Mouse (Mus musculus) embryonic facial prominence, embryonic 11.5 days (tissue): ENCODE results near the gene Sec24a. TPM values are rescaled to one million over a fixed set of nuclear protein-coding genes. Genes with fewer than 3 reads are reported as not detected.
"Not testable (repeated sequence)": the region's sequence is repeated elsewhere in the genome, so short reads cannot be mapped to it uniquely, and the experiment has no call there.

ENCODE experiments used
- ATAC-seq: fragments of 200-750 bp; cut with Nextera tagmentation; replicated peaks from 2 replicates; pipeline ENCODE4 v1.8.0; 2017; ENCODE audit warnings: low read depth; ENCODE audit not compliant: insufficient number of reproducible peaks, low FRiP score, low TSS enrichment
- DNase-seq: peaks from one replicate; pipeline ENCODE4 v3.0.0-alpha.2; 2015; ENCODE audit warnings: low spot score
- H3K27ac ChIP-seq: fragments of 300-500 bp; sonication (generic); replicated peaks from 2 replicates; pipeline ENCODE4 v1.5.1; 2014; ENCODE audit warnings: mild to moderate bottlenecking, low read depth, low read length, control low read depth
- H3K27me3 ChIP-seq: fragments of 300-500 bp; sonication (generic); 2 replicates; pipeline ENCODE4 v1.6.1; 2014; ENCODE audit warnings: mild to moderate bottlenecking, low read length, moderate library complexity, mixed read lengths; ENCODE audit not compliant: control insufficient read depth, insufficient read depth
- H3K36me3 ChIP-seq: fragments of 300-500 bp; sonication (generic); replicated peaks from 2 replicates; pipeline ENCODE4 v1.6.1; 2014; ENCODE audit warnings: low read depth, mild to moderate bottlenecking, low read length, moderate library complexity, mixed read lengths; ENCODE audit not compliant: control insufficient read depth, insufficient read depth
- H3K4me1 ChIP-seq: fragments of 300-500 bp; sonication (generic); 2 replicates; pipeline ENCODE4 v1.6.1; 2014; ENCODE audit warnings: low read length, mixed read lengths; ENCODE audit not compliant: control insufficient read depth, insufficient read depth
- H3K4me2 ChIP-seq: fragments of 300-500 bp; sonication (generic); 2 replicates; pipeline ENCODE4 v1.6.1; 2014; ENCODE audit warnings: low read depth, mild to moderate bottlenecking, control low read depth, low read length, moderate library complexity
- H3K4me3 ChIP-seq: fragments of 300-500 bp; sonication (generic); 2 replicates; pipeline ENCODE4 v1.5.1; 2014; ENCODE audit warnings: low read depth, low read length, control low read depth
- H3K9ac ChIP-seq: fragments of 300-500 bp; sonication (generic); replicated peaks from 2 replicates; pipeline ENCODE4 v1.6.1; 2014; ENCODE audit warnings: mild to moderate bottlenecking, control low read depth, low read length
- H3K9me3 ChIP-seq: fragments of 300-500 bp; sonication (generic); replicated peaks from 2 replicates; pipeline ENCODE4 v1.6.1; 2016; ENCODE audit warnings: mild to moderate bottlenecking, low read length, inconsistent platforms, mixed read lengths; ENCODE audit not compliant: control insufficient read depth
- WGBS: fragments of 180-500 bp; shearing (Covaris S2); extraction: QIAGEN DNeasy Blood & Tissue Kit; methylation state at CpG from one replicate; pipeline ENCODE4 v1.1.7; 2014; 5-methylcytosine and 5-hydroxymethylcytosine counted together
- polyA plus RNA-seq: library from polyadenylated mRNA; unstranded; fragments of >200 nt; fragmentation: Nextera tagmentation; extraction: Ambion mirVana; gene quantifications from 2 replicates; pipeline ENCODE4 v1.2.1, GENCODE M21; 2014

The Sec24a gene
- polyA plus RNA-seq, 1 experiment from 2014 or later: 10.5 TPM

GRCm38 (mm10) chr11:51690597-51690996 lies 72.8 kb downstream of the Sec24a start:
- H3K4me3 ChIP-seq, H3K27ac ChIP-seq, H3K4me2 ChIP-seq, H3K27me3 ChIP-seq, ATAC-seq, H3K9ac ChIP-seq, H3K4me1 ChIP-seq, H3K9me3 ChIP-seq, DNase-seq, H3K36me3 ChIP-seq: not testable (repeated sequence)
- 100% methylated on average over 1 of the region's 3 CpGs for WGBS

GRCm38 (mm10) chr11:51689343-51689742 lies 74.1 kb downstream of the Sec24a start:
- no peaks in the 10 kb centered on the region for H3K27me3 ChIP-seq
- H3K9me3 ChIP-seq: no peaks in the 10 kb centered on the region
- H3K36me3 ChIP-seq: peaks cover 2% of the 10 kb centered on the region; the same call in 1 of the 2 replicates
- peak overlapping the region; percentile 93 for H3K9ac ChIP-seq
- H3K4me3 ChIP-seq: peak overlapping the region; percentile 46
- WGBS: 28% methylated on average over 6 of the region's 6 CpGs
- H3K4me2 ChIP-seq: peak overlapping the region; percentile 32
- no peak overlapping the region for H3K27ac ChIP-seq
- ATAC-seq (no peak), DNase-seq (no peak)
- no peaks in the 10 kb centered on the region for H3K4me1 ChIP-seq

- Histone ChIP-seq H3K9me3 (no peaks in the 10 kb centered on the region), H3K4me3 (peak within 1 kb of the TSS; percentile 46), H3K27me3 (no peaks in the 10 kb centered on the region), H3K4me1 (no peaks in the 10 kb centered on the region), H3K36me3 (peaks cover 2% of the 10 kb centered on the region; the same call in 1 of the 2 replicates), H3K9ac (peak within 1 kb of the TSS; percentile 93), H3K27ac (peak within 1 kb of the TSS; percentile 98), H3K4me2 (peak within 1 kb of the TSS; percentile 69)
- WGBS: under 1% methylated on average over 60 of the region's 60 CpGs
- DNase-seq: peak; percentile 100
- peak; percentile 98 for ATAC-seq
These were observed 74.8 kb downstream of the Sec24a start, which contains the start of gene 0610009B22Rik for GRCm38 (mm10) chr11:51688330-51689328. Gene 0610009B22Rik, minus strand, starts transcription at chr11:51688874.

- H3K9me3 ChIP-seq: no peaks in the 10 kb centered on the region
- 47% methylated on average over 8 of the region's 8 CpGs for WGBS
- ATAC-seq (no peak), DNase-seq (no peak)
- no peak overlapping the region for H3K4me3 ChIP-seq
- H3K27me3 ChIP-seq: no peaks in the 10 kb centered on the region
- H3K4me2 ChIP-seq: no peak overlapping the region
- H3K27ac ChIP-seq: no peak overlapping the region
- H3K4me1 ChIP-seq: no peaks in the 10 kb centered on the region
- no peak overlapping the region for H3K9ac ChIP-seq
- 0 out of 2 replicates have a peak, but pooled peaks cover 2% of the 10 kb centered on the region for H3K36me3 ChIP-seq
These were observed 81.5 kb downstream of the Sec24a start for GRCm38 (mm10) chr11:51681976-51682374.

GRCm38 (mm10) chr11:51681324-51681975 lies 82.0 kb downstream of the Sec24a start:
- Histone ChIP-seq H3K27ac (no peak overlapping the region), H3K9me3 (no peaks in the 10 kb centered on the region), H3K9ac (no peak overlapping the region), H3K4me2 (no peak overlapping the region), H3K36me3 (0 out of 2 replicates have a peak, but pooled peaks cover 2% of the 10 kb centered on the region), H3K4me1 (no peaks in the 10 kb centered on the region), H3K27me3 (no peaks in the 10 kb centered on the region), H3K4me3 (no peak overlapping the region)
- DNase-seq (peak; percentile 90), ATAC-seq (no peak)
- 36% methylated on average over 13 of the region's 13 CpGs for WGBS

GRCm38 (mm10) chr11:51679466-51679865 lies 84.0 kb downstream of the Sec24a start:
- H3K27me3 ChIP-seq: no peaks in the 10 kb centered on the region
- no peaks in the 10 kb centered on the region for H3K9me3 ChIP-seq
- H3K27ac ChIP-seq: no peak overlapping the region
- DNase-seq: no peak
- no peak overlapping the region for H3K4me3 ChIP-seq
- no peaks in the 10 kb centered on the region for H3K4me1 ChIP-seq
- 83% methylated on average over 3 of the region's 3 CpGs for WGBS
- H3K4me2 ChIP-seq: no peak overlapping the region
- ATAC-seq: no peak
- no peak overlapping the region for H3K9ac ChIP-seq
- H3K36me3 ChIP-seq: no peaks in the 10 kb centered on the region

- no peak for DNase-seq
- no peak overlapping the region for H3K4me3 ChIP-seq
- H3K36me3 ChIP-seq: no peaks in the 10 kb centered on the region
- no peaks in the 10 kb centered on the region for H3K9me3 ChIP-seq
- H3K9ac ChIP-seq: no peak overlapping the region
- 74% methylated on average over 6 of the region's 6 CpGs for WGBS
- H3K4me2 ChIP-seq: no peak overlapping the region
- no peak for ATAC-seq
- H3K27me3 ChIP-seq: no peaks in the 10 kb centered on the region
- no peaks in the 10 kb centered on the region for H3K4me1 ChIP-seq
- H3K27ac ChIP-seq: no peak overlapping the region
These were observed 85.6 kb downstream of the Sec24a start for GRCm38 (mm10) chr11:51677737-51678418.
